Mouse (Mus musculus): Measurements from ENCODE around the gene Gm28230. TPM values are rescaled to one million over a fixed set of nuclear protein-coding genes. Genes with fewer than 3 reads are reported as not detected.

The Gm28230 gene
- polyA plus RNA-seq, 2 experiments = 0.18 to 5.0 TPM

DNA sequence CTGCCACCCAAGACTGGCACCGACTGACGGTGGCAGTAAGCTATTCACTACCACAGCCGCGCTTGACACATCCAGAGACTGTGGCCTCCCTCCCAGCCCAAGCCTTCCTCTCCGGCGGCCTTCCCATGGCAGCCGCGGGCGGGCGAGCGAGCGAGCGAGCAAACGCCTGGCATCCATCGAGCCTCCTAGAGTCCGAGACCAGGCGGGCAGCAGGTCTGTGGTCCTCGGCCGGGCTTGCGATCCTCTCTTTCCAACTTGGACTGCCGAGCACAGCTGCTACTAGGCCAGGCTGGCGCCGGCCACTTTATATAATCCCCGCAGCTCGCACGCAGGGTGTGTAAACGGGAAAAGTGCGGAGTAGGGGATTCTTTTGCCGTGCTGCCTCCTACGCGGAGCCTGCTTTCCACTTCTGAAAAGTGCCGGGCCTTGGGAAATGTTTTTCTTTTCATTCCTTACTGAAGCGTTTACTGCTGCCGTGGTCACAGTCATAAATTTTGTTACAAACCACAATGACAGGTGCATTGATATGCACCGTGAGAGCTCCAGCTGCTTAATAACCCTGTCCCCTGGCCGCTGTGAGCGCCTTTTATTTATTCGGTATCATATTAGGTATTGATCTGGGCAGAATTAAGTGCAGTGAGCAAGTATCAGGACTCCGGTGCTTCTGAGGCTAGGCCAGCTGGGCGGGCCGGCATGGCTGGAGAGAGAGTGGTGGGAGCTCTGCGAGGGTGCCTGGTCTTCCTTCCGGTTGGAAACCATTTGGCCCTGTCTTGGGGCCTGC lies 14.0 kb downstream of the Gm28230 start:
- Histone ChIP-seq H3K4me1 (ENCODE audit: control insufficient read depth, insufficient read depth, low read length) (peaks cover 11% of the 10 kb centered on the region; the same call in 1 of the 2 replicates), H3K27ac (replicated peaks; ENCODE audit: low read depth, low read length) (no peak overlapping the region), H3K27me3 (ENCODE audit: control insufficient read depth, insufficient read depth, low read length) (peaks cover 94% of the 10 kb centered on the region), H3K36me3 (ENCODE audit: control insufficient read depth, insufficient read depth, low read length) (no peaks in the 10 kb centered on the region), H3K9ac (ENCODE audit: low read depth, low read length, severe bottlenecking) (no peak overlapping the region; the same call in 1 of the 2 replicates), H3K9me3 (ENCODE audit: control insufficient read depth, low read length) (no peaks in the 10 kb centered on the region), H3K4me2 (replicated peaks; ENCODE audit: low read depth, low read length, severe bottlenecking) (peak overlapping the region; percentile 19; the same call in 1 of the 2 replicates), H3K4me3 (replicated peaks; ENCODE audit: low read length) (peak overlapping the region; percentile 23)
- no peak for DNase-seq (ENCODE audit: low spot score)
- no peak for ATAC-seq (ENCODE audit: low FRiP score, low read depth)
- WGBS = 3% methylated on average over 39 of the region's 43 CpGs
- TF ChIP-seq POLR2A (IDR thresholded peaks at IDR 0.05; ENCODE audit: borderline replicate concordance, extremely low read depth, insufficient read depth, insufficient read length) = no peak

DNA sequence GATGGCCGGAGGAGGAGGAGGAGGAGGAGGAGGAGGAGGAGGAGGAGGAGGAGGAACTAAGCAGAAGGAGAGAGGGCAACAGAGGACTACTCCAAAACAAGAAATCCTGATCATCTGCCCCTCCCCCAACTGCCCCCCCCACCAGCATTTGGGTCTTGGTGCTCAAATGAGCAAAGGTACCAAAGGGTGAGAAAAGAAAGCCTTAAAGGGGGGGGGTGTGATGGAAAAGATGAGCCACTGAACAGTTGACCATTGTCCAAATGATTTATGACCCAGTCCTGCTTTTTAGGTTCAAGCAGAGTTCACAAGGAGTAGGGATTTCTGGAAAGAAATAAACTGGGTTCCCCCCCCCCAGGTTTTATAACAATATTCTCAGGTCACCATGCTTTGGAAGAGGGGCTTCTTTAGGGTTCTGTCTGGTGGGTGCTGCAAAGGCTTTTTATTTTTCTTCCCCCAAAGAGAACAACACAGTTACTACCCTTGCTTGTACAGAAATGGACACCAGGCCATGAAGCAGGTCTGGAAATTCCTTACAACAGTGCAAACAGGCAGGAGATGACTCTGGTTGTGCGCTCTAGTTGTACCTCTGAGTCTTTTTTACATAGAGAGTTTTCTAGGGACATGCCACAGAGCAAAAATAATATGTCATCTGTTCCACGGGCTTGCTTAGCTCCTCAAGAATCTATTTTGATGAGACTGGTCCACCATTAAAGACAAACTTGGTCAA lies 14.9 kb downstream of the Gm28230 start:
- no peak for DNase-seq (ENCODE audit: low spot score)
- Histone ChIP-seq H3K9me3 (ENCODE audit: control insufficient read depth, low read length) (no peaks in the 10 kb centered on the region), H3K9ac (ENCODE audit: low read depth, low read length, severe bottlenecking) (no peak overlapping the region), H3K4me1 (ENCODE audit: control insufficient read depth, insufficient read depth, low read length) (peaks cover 9% of the 10 kb centered on the region; the same call in 1 of the 2 replicates), H3K4me2 (replicated peaks; ENCODE audit: low read depth, low read length, severe bottlenecking) (no peak overlapping the region), H3K27me3 (ENCODE audit: control insufficient read depth, insufficient read depth, low read length) (peaks cover 97% of the 10 kb centered on the region), H3K36me3 (ENCODE audit: control insufficient read depth, insufficient read depth, low read length) (no peaks in the 10 kb centered on the region), H3K4me3 (replicated peaks; ENCODE audit: low read length) (no peak overlapping the region), H3K27ac (replicated peaks; ENCODE audit: low read depth, low read length) (no peak overlapping the region)
- no peak for ATAC-seq (ENCODE audit: low FRiP score, low read depth)
- TF ChIP-seq POLR2A (IDR thresholded peaks at IDR 0.05; ENCODE audit: borderline replicate concordance, extremely low read depth, insufficient read depth, insufficient read length) = no peak
- 41% methylated on average over 2 of the region's 3 CpGs for WGBS

DNA sequence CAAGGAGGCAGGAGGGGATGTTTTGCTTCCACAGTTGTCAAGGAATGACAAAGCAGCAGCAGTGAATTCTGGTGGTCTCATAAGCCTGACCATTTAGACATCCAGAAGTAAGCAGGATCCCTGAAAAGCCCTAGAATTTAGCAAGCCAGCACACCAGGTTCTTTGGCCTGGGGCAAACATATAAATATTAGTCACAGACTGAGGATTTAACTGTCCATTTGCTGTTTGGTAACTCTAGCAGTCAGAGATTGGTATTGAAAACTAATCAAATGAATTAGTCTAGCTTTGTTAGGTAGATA lies 15.4 kb downstream of the Gm28230 start:
- no peaks in the 10 kb centered on the region for H3K36me3 ChIP-seq (ENCODE audit: control insufficient read depth, insufficient read depth, low read length)
- peaks cover 11% of the 10 kb centered on the region; the same call in 1 of the 2 replicates for H3K4me1 ChIP-seq (ENCODE audit: control insufficient read depth, insufficient read depth, low read length)
- no peak for DNase-seq (ENCODE audit: low spot score)
- H3K4me2 ChIP-seq (replicated peaks; ENCODE audit: low read depth, low read length, severe bottlenecking) = no peak overlapping the region
- H3K27ac ChIP-seq (replicated peaks; ENCODE audit: low read depth, low read length) = no peak overlapping the region
- peaks cover 97% of the 10 kb centered on the region for H3K27me3 ChIP-seq (ENCODE audit: control insufficient read depth, insufficient read depth, low read length)
- H3K9me3 ChIP-seq (ENCODE audit: control insufficient read depth, low read length) = no peaks in the 10 kb centered on the region
- no peak for ATAC-seq (ENCODE audit: low FRiP score, low read depth)
- no peak overlapping the region for H3K9ac ChIP-seq (ENCODE audit: low read depth, low read length, severe bottlenecking)
- no peak for TF ChIP-seq POLR2A (IDR thresholded peaks at IDR 0.05; ENCODE audit: borderline replicate concordance, extremely low read depth, insufficient read depth, insufficient read length)
- H3K4me3 ChIP-seq (replicated peaks; ENCODE audit: low read length) = no peak overlapping the region

DNA sequence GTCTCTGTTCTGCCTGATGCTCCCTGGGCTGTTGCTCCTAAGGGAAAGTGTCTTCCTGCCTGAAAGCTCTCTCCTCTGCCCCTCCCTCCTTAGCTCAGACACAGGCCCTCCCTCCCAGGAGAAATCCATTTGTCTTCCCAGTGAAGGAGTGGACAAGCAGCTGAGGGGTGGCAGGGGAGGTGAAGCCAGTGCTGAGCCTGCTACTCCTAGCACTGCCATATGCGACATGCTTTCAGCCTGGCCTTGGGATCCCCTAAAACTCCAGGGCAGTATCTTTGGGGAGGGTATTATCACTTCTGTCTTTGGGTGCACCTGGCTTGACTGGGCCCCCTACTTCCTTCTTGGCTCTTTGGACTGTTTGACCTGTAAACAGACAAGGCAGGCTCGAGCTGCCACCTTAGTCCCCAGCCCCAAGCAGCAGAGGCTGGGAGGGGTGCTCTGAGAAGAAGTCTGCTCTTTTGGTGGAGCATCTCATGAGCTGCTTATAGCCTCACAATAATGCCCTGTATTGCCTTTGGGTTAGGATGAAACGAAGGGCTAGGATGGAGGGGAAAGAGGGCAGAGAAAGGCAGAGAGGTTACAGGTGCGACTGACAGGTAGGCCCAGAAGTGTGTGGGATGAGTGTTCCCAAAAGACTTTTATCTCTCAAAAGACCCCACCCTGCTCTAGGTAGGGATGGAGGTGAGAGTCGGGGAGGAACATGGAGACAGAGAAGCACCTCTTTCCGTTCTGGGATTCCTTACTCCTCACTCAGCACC lies 19.2 kb downstream of the Gm28230 start:
- Histone ChIP-seq H3K9me3 (ENCODE audit: control insufficient read depth, low read length) (no peaks in the 10 kb centered on the region), H3K4me1 (ENCODE audit: control insufficient read depth, insufficient read depth, low read length) (peaks cover 11% of the 10 kb centered on the region), H3K36me3 (ENCODE audit: control insufficient read depth, insufficient read depth, low read length) (no peaks in the 10 kb centered on the region), H3K27me3 (ENCODE audit: control insufficient read depth, insufficient read depth, low read length) (peaks cover 97% of the 10 kb centered on the region), H3K4me2 (replicated peaks; ENCODE audit: low read depth, low read length, severe bottlenecking) (no peak overlapping the region), H3K9ac (ENCODE audit: low read depth, low read length, severe bottlenecking) (no peak overlapping the region), H3K27ac (replicated peaks; ENCODE audit: low read depth, low read length) (no peak overlapping the region), H3K4me3 (replicated peaks; ENCODE audit: low read length) (no peak overlapping the region)
- 20% methylated on average over 6 of the region's 6 CpGs for WGBS
- DNase-seq (ENCODE audit: low spot score) (no peak), ATAC-seq (ENCODE audit: low FRiP score, low read depth) (no peak)
- no peak for TF ChIP-seq POLR2A (IDR thresholded peaks at IDR 0.05; ENCODE audit: borderline replicate concordance, extremely low read depth, insufficient read depth, insufficient read length)

DNA sequence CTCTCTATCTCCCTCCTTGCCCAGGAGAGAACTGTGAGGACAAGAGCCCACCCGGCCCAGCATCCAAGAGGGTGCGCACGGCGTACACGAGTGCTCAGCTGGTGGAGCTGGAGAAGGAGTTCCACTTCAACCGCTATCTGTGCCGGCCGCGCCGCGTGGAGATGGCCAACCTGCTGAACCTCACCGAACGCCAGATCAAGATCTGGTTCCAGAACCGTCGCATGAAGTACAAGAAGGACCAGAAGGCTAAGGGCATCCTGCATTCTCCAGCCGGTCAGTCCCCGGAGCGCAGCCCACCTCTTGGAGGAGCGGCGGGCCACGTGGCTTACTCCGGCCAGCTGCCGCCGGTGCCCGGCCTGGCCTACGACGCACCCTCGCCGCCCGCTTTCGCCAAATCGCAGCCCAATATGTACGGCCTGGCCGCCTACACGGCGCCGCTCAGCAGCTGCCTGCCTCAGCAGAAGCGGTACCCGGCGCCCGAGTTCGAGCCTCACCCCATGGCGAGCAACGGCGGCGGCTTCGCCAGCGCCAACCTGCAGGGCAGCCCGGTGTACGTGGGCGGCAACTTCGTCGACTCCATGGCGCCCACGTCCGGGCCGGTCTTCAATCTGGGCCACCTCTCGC lies 19.9 kb downstream of the Gm28230 start:
- H3K4me1 ChIP-seq (ENCODE audit: control insufficient read depth, insufficient read depth, low read length) = peaks cover 11% of the 10 kb centered on the region
- H3K36me3 ChIP-seq (ENCODE audit: control insufficient read depth, insufficient read depth, low read length) = no peaks in the 10 kb centered on the region
- H3K9me3 ChIP-seq (ENCODE audit: control insufficient read depth, low read length) = no peaks in the 10 kb centered on the region
- peaks cover 98% of the 10 kb centered on the region for H3K27me3 ChIP-seq (ENCODE audit: control insufficient read depth, insufficient read depth, low read length)
- H3K9ac ChIP-seq (ENCODE audit: low read depth, low read length, severe bottlenecking) = no peak overlapping the region
- peak overlapping the region; percentile 22 for H3K4me3 ChIP-seq (replicated peaks; ENCODE audit: low read length)
- DNase-seq (ENCODE audit: low spot score) = no peak
- WGBS = 7% methylated on average over 58 of the region's 58 CpGs
- peak overlapping the region; percentile 21; the same call in 1 of the 2 replicates for H3K4me2 ChIP-seq (replicated peaks; ENCODE audit: low read depth, low read length, severe bottlenecking)
- H3K27ac ChIP-seq (replicated peaks; ENCODE audit: low read depth, low read length) = no peak overlapping the region
- no peak for ATAC-seq (ENCODE audit: low FRiP score, low read depth)
- no peak for TF ChIP-seq POLR2A (IDR thresholded peaks at IDR 0.05; ENCODE audit: borderline replicate concordance, extremely low read depth, insufficient read depth, insufficient read length)

Measured in limb, embryonic 14.5 days (tissue).